ENCODE assay signal across 10 mouse cellular contexts in the genomic region with DNA sequence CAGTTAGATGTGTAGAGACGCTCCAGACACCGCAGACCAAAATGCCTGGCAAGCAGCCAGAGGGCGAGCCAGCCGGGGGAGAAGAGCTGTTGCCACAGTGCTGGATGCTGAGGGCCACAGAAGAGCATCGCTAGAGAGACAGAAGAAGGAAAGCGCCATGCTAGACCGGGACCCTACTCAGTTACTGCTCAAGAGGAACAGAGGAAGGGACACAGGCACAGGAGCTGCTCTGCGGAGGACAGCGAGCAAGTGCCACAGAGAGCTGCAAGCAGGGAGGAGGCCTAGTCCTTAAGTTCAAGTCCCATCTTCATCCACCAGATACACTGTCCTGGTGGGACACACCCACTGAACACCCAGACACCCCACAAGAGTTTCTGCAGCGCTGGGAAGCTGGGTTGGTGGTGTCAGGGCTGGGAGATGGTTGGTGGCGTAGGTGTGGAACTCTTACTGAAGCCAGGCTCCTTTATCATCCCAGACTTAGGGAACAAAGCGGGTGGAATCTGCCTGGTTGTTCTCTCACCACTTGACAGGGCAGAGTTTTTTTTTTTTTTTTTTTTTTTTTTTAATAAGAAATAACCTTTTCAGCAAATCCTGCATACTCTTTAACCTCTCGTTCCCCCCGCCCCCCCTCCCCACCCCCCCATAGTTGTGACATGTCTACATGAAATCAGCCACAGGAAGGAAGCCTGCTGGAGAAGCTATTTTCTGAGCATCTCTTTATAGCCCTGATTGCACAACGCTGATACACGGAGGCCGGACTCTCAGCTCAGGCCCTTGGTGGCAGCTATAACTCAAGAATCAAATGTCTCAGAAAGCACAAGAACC. TPM values are rescaled to one million over a fixed set of nuclear protein-coding genes. Genes with fewer than 3 reads are reported as not detected.
DNase-seq lines count a peak whose midpoint lies in the region; ATAC-seq and TF ChIP-seq lines count a peak whose summit lies in the region.
"Had no signal": no experiment of that assay in that cellular context is flagged by ENCODE, and none has a peak within 500 bp of the region (broad histone marks: within the 10 kb centered on the region; RNA-seq: fewer than 3 reads in every experiment).

No protein-coding gene starts in this region.

- H3K27me3 ChIP-seq in forebrain, postnatal 0 days (ENCODE audit: insufficient read depth, low read length) = no peaks in the 10 kb centered on the region
- H3K27me3 ChIP-seq in forebrain, embryonic 12.5 days = peaks cover 4% of the 10 kb centered on the region; the same call in 1 of the 2 replicates
- no peaks in the 10 kb centered on the region for H3K27me3 ChIP-seq in midbrain, embryonic 14.5 days (ENCODE audit: control insufficient read depth, insufficient read depth, low read length)
- H3K27me3 ChIP-seq in midbrain, embryonic 15.5 days (replicated peaks) = no peaks in the 10 kb centered on the region
- no peaks in the 10 kb centered on the region for H3K27me3 ChIP-seq in heart, embryonic 15.5 days
- H3K27me3 ChIP-seq in forebrain, embryonic 15.5 days = no peaks in the 10 kb centered on the region
- H3K27me3 ChIP-seq: embryonic facial prominence, embryonic 13.5 days had no signal

- ATAC-seq in forebrain, postnatal 0 days = no peak; the same call in 1 of the 2 replicates
- no peak for ATAC-seq in forebrain, embryonic 12.5 days (ENCODE audit: low FRiP score)
- no peak for ATAC-seq in midbrain, embryonic 14.5 days (ENCODE audit: low FRiP score, low TSS enrichment)
- no peak for ATAC-seq in midbrain, embryonic 15.5 days (replicated peaks)
- no peak for ATAC-seq in heart, embryonic 15.5 days (replicated peaks; ENCODE audit: insufficient number of reproducible peaks, insufficient read depth, low FRiP score, low read depth)
- ATAC-seq in forebrain, embryonic 15.5 days (replicated peaks) = no peak

- H3K4me3 ChIP-seq in forebrain, postnatal 0 days (ENCODE audit: low read depth, low read length) = no peak overlapping the region
- H3K4me3 ChIP-seq in forebrain, embryonic 12.5 days (replicated peaks) = no peak overlapping the region
- H3K4me3 ChIP-seq in midbrain, embryonic 14.5 days (replicated peaks; ENCODE audit: low read depth, low read length) = no peak overlapping the region
- H3K4me3 ChIP-seq in midbrain, embryonic 15.5 days = no peak overlapping the region
- H3K4me3 ChIP-seq in heart, embryonic 15.5 days = no peak overlapping the region
- no peak overlapping the region for H3K4me3 ChIP-seq in forebrain, embryonic 15.5 days
- H3K4me3 ChIP-seq: embryonic facial prominence, embryonic 13.5 days; midbrain, embryonic 12.5 days had no signal

- DNase-seq in forebrain, postnatal 0 days = peak; percentile 18
- peak; percentile 48 for DNase-seq in midbrain, embryonic 14.5 days
- peak; percentile 68 for DNase-seq in lung, postnatal 14 days
- no peak for DNase-seq in frontal cortex, adult 2 months (ENCODE audit: extremely low spot score in 1 of 2, low spot score in 1 of 2)

- no peak overlapping the region for H3K9ac ChIP-seq in forebrain, postnatal 0 days
- no peak overlapping the region for H3K9ac ChIP-seq in forebrain, embryonic 12.5 days
- no peak overlapping the region for H3K9ac ChIP-seq in midbrain, embryonic 14.5 days (replicated peaks; ENCODE audit: low read length)
- no peak overlapping the region; the same call in 1 of the 2 replicates for H3K9ac ChIP-seq in midbrain, embryonic 15.5 days
- H3K9ac ChIP-seq in heart, embryonic 15.5 days = no peak overlapping the region
- H3K9ac ChIP-seq in forebrain, embryonic 15.5 days (replicated peaks) = no peak overlapping the region
- H3K9ac ChIP-seq: embryonic facial prominence, embryonic 13.5 days; midbrain, embryonic 12.5 days had no signal

- H3K9me3 ChIP-seq in forebrain, postnatal 0 days (ENCODE audit: low read length) = no peaks in the 10 kb centered on the region
- no peaks in the 10 kb centered on the region for H3K9me3 ChIP-seq in forebrain, embryonic 12.5 days
- H3K9me3 ChIP-seq in midbrain, embryonic 14.5 days (ENCODE audit: control insufficient read depth, low read length) = no peaks in the 10 kb centered on the region
- H3K9me3 ChIP-seq in midbrain, embryonic 15.5 days = no peaks in the 10 kb centered on the region
- H3K9me3 ChIP-seq in heart, embryonic 15.5 days (replicated peaks) = no peaks in the 10 kb centered on the region
- no peaks in the 10 kb centered on the region for H3K9me3 ChIP-seq in forebrain, embryonic 15.5 days
- H3K9me3 ChIP-seq: embryonic facial prominence, embryonic 13.5 days; midbrain, embryonic 12.5 days had no signal

- H3K4me2 ChIP-seq in forebrain, postnatal 0 days (ENCODE audit: low read depth) = no peak overlapping the region
- no peak overlapping the region for H3K4me2 ChIP-seq in forebrain, embryonic 12.5 days
- H3K4me2 ChIP-seq in midbrain, embryonic 14.5 days (ENCODE audit: low read length) = no peak overlapping the region
- H3K4me2 ChIP-seq in midbrain, embryonic 15.5 days = no peak overlapping the region
- H3K4me2 ChIP-seq in heart, embryonic 15.5 days = no peak overlapping the region
- no peak overlapping the region for H3K4me2 ChIP-seq in forebrain, embryonic 15.5 days (replicated peaks)
- H3K4me2 ChIP-seq: embryonic facial prominence, embryonic 13.5 days; midbrain, embryonic 12.5 days had no signal

- TF ChIP-seq CTCF in forebrain, postnatal 0 days (IDR thresholded peaks at IDR 0.05; ENCODE audit: low read depth) = no peak

- no peaks in the 10 kb centered on the region for H3K4me1 ChIP-seq in forebrain, postnatal 0 days (ENCODE audit: insufficient read depth)
- no peaks in the 10 kb centered on the region for H3K4me1 ChIP-seq in forebrain, embryonic 12.5 days
- H3K4me1 ChIP-seq in midbrain, embryonic 14.5 days (ENCODE audit: control insufficient read depth, insufficient read depth, low read length) = no peaks in the 10 kb centered on the region
- H3K4me1 ChIP-seq in midbrain, embryonic 15.5 days = peaks cover 4% of the 10 kb centered on the region; the same call in 1 of the 2 replicates
- peaks cover 38% of the 10 kb centered on the region for H3K4me1 ChIP-seq in heart, embryonic 15.5 days (replicated peaks)
- H3K4me1 ChIP-seq in forebrain, embryonic 15.5 days = peaks cover 8% of the 10 kb centered on the region
- H3K4me1 ChIP-seq: midbrain, embryonic 12.5 days had no signal

- 74% methylated on average over 17 of the region's 17 CpGs for WGBS in forebrain, postnatal 0 days
- 85% methylated on average over 17 of the region's 17 CpGs for WGBS in forebrain, embryonic 12.5 days
- WGBS in midbrain, embryonic 14.5 days = 82% methylated on average over 17 of the region's 17 CpGs
- 84% methylated on average over 17 of the region's 17 CpGs for whole genome bisulfite sequencing in midbrain, embryonic 15.5 days
- 43% methylated on average over 17 of the region's 17 CpGs for WGBS in heart, embryonic 15.5 days
- WGBS in forebrain, embryonic 15.5 days = 77% methylated on average over 17 of the region's 17 CpGs

- H3K27ac ChIP-seq in forebrain, postnatal 0 days (ENCODE audit: low read depth, low read length) = no peak overlapping the region
- no peak overlapping the region for H3K27ac ChIP-seq in forebrain, embryonic 12.5 days
- no peak overlapping the region for H3K27ac ChIP-seq in midbrain, embryonic 14.5 days (replicated peaks; ENCODE audit: low read depth, low read length)
- no peak overlapping the region for H3K27ac ChIP-seq in midbrain, embryonic 15.5 days
- H3K27ac ChIP-seq in heart, embryonic 15.5 days = peak overlapping the region; percentile 57
- no peak overlapping the region for H3K27ac ChIP-seq in forebrain, embryonic 15.5 days (replicated peaks)
- H3K27ac ChIP-seq: embryonic facial prominence, embryonic 13.5 days; midbrain, embryonic 12.5 days had no signal

- H3K36me3 ChIP-seq in forebrain, postnatal 0 days (ENCODE audit: insufficient read depth) = no peaks in the 10 kb centered on the region
- no peaks in the 10 kb centered on the region for H3K36me3 ChIP-seq in forebrain, embryonic 12.5 days (replicated peaks)
- H3K36me3 ChIP-seq in midbrain, embryonic 14.5 days (ENCODE audit: control insufficient read depth, insufficient read depth, low read length) = no peaks in the 10 kb centered on the region
- no peaks in the 10 kb centered on the region for H3K36me3 ChIP-seq in midbrain, embryonic 15.5 days (replicated peaks)
- H3K36me3 ChIP-seq in heart, embryonic 15.5 days = no peaks in the 10 kb centered on the region
- no peaks in the 10 kb centered on the region for H3K36me3 ChIP-seq in forebrain, embryonic 15.5 days
- H3K36me3 ChIP-seq: embryonic facial prominence, embryonic 13.5 days; midbrain, embryonic 12.5 days had no signal

RNA-seq across cellular contexts. Expression of gene Emc8, which starts 29.0 kb away (rescaled TPM):
- 29.1 and 43.7 TPM in 2 replicates for total RNA-seq in forebrain, postnatal 0 days (2014; rRNA removed)
- polyA plus RNA-seq in forebrain, postnatal 0 days (2015; fragmentation: Nextera tagmentation; extraction: Ambion mirVana) = 104 and 113 TPM in 2 replicates
- 234 and 244 TPM in 2 replicates for polyA plus RNA-seq in forebrain, embryonic 12.5 days (2016; fragmentation: Nextera tagmentation; extraction: Ambion mirVana)
- 108 and 142 TPM in 2 replicates for polyA plus RNA-seq in midbrain, embryonic 14.5 days (2014; fragmentation: Nextera tagmentation; extraction: Ambion mirVana)
- 98.0 and 115 TPM in 2 replicates for polyA plus RNA-seq in midbrain, embryonic 15.5 days (2015; fragmentation: Nextera tagmentation; extraction: Ambion mirVana)
- 144 and 163 TPM in 2 replicates for polyA plus RNA-seq in heart, embryonic 15.5 days (2015; fragmentation: Nextera tagmentation; extraction: Ambion mirVana)
- 53.2 and 59.4 TPM in 2 replicates for polyA plus RNA-seq in frontal cortex, adult 2 months (2012; rRNA removed)
- 168 and 178 TPM in 2 replicates for polyA plus RNA-seq in forebrain, embryonic 15.5 days (2015; fragmentation: Nextera tagmentation; extraction: Ambion mirVana)

RNA-seq across cellular contexts. Expression of gene Cox4i1, which starts 29.3 kb away (rescaled TPM):
- 436 and 703 TPM in 2 replicates for total RNA-seq in forebrain, postnatal 0 days (2014; rRNA removed)
- polyA plus RNA-seq in forebrain, postnatal 0 days (2015; fragmentation: Nextera tagmentation; extraction: Ambion mirVana) = 1,351 and 1,499 TPM in 2 replicates
- polyA plus RNA-seq in forebrain, embryonic 12.5 days (2016; fragmentation: Nextera tagmentation; extraction: Ambion mirVana) = 803 and 809 TPM in 2 replicates
- polyA plus RNA-seq in midbrain, embryonic 14.5 days (2014; fragmentation: Nextera tagmentation; extraction: Ambion mirVana) = 1,016 and 1,147 TPM in 2 replicates
- 1,028 and 1,049 TPM in 2 replicates for polyA plus RNA-seq in midbrain, embryonic 15.5 days (2015; fragmentation: Nextera tagmentation; extraction: Ambion mirVana)
- 1,832 and 2,366 TPM in 2 replicates for polyA plus RNA-seq in heart, embryonic 15.5 days (2015; fragmentation: Nextera tagmentation; extraction: Ambion mirVana)
- 2,082 and 2,130 TPM in 2 replicates for polyA plus RNA-seq in frontal cortex, adult 2 months (2012; rRNA removed)
- polyA plus RNA-seq in forebrain, embryonic 15.5 days (2015; fragmentation: Nextera tagmentation; extraction: Ambion mirVana) = 971 and 990 TPM in 2 replicates

RNA-seq across cellular contexts. Expression of gene Gm27021, which starts 29.5 kb away (rescaled TPM):
- 7.0 and 9.2 TPM in 2 replicates for total RNA-seq in forebrain, postnatal 0 days (2014; rRNA removed)
- polyA plus RNA-seq in forebrain, postnatal 0 days (2015; fragmentation: Nextera tagmentation; extraction: Ambion mirVana) = 12.4 and 14.8 TPM in 2 replicates
- polyA plus RNA-seq in forebrain, embryonic 12.5 days (2016; fragmentation: Nextera tagmentation; extraction: Ambion mirVana) = 4.3 and 4.4 TPM in 2 replicates
- polyA plus RNA-seq in midbrain, embryonic 14.5 days (2014; fragmentation: Nextera tagmentation; extraction: Ambion mirVana) = 4.9 and 5.1 TPM in 2 replicates
- polyA plus RNA-seq in midbrain, embryonic 15.5 days (2015; fragmentation: Nextera tagmentation; extraction: Ambion mirVana) = 6.6 and 6.8 TPM in 2 replicates
- 2.1 and 2.5 TPM in 2 replicates for polyA plus RNA-seq in heart, embryonic 15.5 days (2015; fragmentation: Nextera tagmentation; extraction: Ambion mirVana)
- 1.4 and 2.6 TPM in 2 replicates for polyA plus RNA-seq in frontal cortex, adult 2 months (2012; rRNA removed)
- polyA plus RNA-seq in forebrain, embryonic 15.5 days (2015; fragmentation: Nextera tagmentation; extraction: Ambion mirVana) = 6.6 and 7.3 TPM in 2 replicates

RNA-seq across cellular contexts. Expression of gene Irf8, which starts 38.8 kb away (rescaled TPM):
- 2.8 and 3.3 TPM in 2 replicates for total RNA-seq in forebrain, postnatal 0 days (2014; rRNA removed)
- 4.6 and 5.8 TPM in 2 replicates for polyA plus RNA-seq in forebrain, postnatal 0 days (2015; fragmentation: Nextera tagmentation; extraction: Ambion mirVana)
- polyA plus RNA-seq in forebrain, embryonic 12.5 days (2016; fragmentation: Nextera tagmentation; extraction: Ambion mirVana) = 2.8 and 3.1 TPM in 2 replicates
- polyA plus RNA-seq in midbrain, embryonic 14.5 days (2014; fragmentation: Nextera tagmentation; extraction: Ambion mirVana) = 2.0 and 4.0 TPM in 2 replicates
- 3.7 and 4.0 TPM in 2 replicates for polyA plus RNA-seq in midbrain, embryonic 15.5 days (2015; fragmentation: Nextera tagmentation; extraction: Ambion mirVana)
- polyA plus RNA-seq in heart, embryonic 15.5 days (2015; fragmentation: Nextera tagmentation; extraction: Ambion mirVana) = 12.6 and 18.9 TPM in 2 replicates
- polyA plus RNA-seq in frontal cortex, adult 2 months (2012; rRNA removed) = 4.0 and 4.5 TPM in 2 replicates
- polyA plus RNA-seq in forebrain, embryonic 15.5 days (2015; fragmentation: Nextera tagmentation; extraction: Ambion mirVana) = 4.0 and 4.8 TPM in 2 replicates

RNA-seq across cellular contexts. Expression of gene 1190005I06Rik, which starts 49.9 kb away (rescaled TPM):
- 18.5 and 25.9 TPM in 2 replicates for total RNA-seq in forebrain, postnatal 0 days (2014; rRNA removed)
- polyA plus RNA-seq in forebrain, postnatal 0 days (2015; fragmentation: Nextera tagmentation; extraction: Ambion mirVana) = 21.7 and 22.7 TPM in 2 replicates
- polyA plus RNA-seq in forebrain, embryonic 12.5 days (2016; fragmentation: Nextera tagmentation; extraction: Ambion mirVana) = 1.7 and 3.1 TPM in 2 replicates
- polyA plus RNA-seq in midbrain, embryonic 14.5 days (2014; fragmentation: Nextera tagmentation; extraction: Ambion mirVana) = 11.8 and 12.8 TPM in 2 replicates
- 18.1 and 20.1 TPM in 2 replicates for polyA plus RNA-seq in midbrain, embryonic 15.5 days (2015; fragmentation: Nextera tagmentation; extraction: Ambion mirVana)
- 3.0 and 4.4 TPM in 2 replicates for polyA plus RNA-seq in heart, embryonic 15.5 days (2015; fragmentation: Nextera tagmentation; extraction: Ambion mirVana)
- 7.7 TPM in 2 replicates for polyA plus RNA-seq in frontal cortex, adult 2 months (2012; rRNA removed)
- polyA plus RNA-seq in forebrain, embryonic 15.5 days (2015; fragmentation: Nextera tagmentation; extraction: Ambion mirVana) = 8.3 and 11.3 TPM in 2 replicates

Comparison
In these comparisons a context has a peak if more than half of its experiments do, and no peak if none do; other contexts are left out.
1. DNase-seq: peak in forebrain, postnatal 0 days (single experiment), midbrain, embryonic 14.5 days (single experiment) and lung, postnatal 14 days (single experiment); none in frontal cortex, adult 2 months (0 of 2).